Mouse (Mus musculus) bone marrow, adult 2 months (tissue): ENCODE measurements around the gene Rfx3.

Source experiments
- CTCF ChIP-seq: fragments of 200-500 bp; IDR thresholded peaks from 2 replicates; pipeline ENCODE4 v1.5.1; 2011; ENCODE audit warnings: low read length, control low read depth; ENCODE audit not compliant: control insufficient read depth, insufficient read depth
- POLR2A ChIP-seq: fragments of 200-500 bp; IDR thresholded peaks from 2 replicates; pipeline ENCODE4 v1.6.1; 2011; ENCODE audit warnings: low read depth, mild to moderate bottlenecking, control low read depth, low read length, borderline replicate concordance; ENCODE audit not compliant: control insufficient read depth

- TF ChIP-seq POLR2A (no peak), CTCF (no peak)
These were observed 105.0 kb downstream of the Rfx3 start for GRCm38 (mm10) chr19:27905976-27906375.
